Mouse (Mus musculus) MEL (cell line): ENCODE measurements around the gene Cabp7.

Experiments used
- CTCF ChIP-seq, 3 experiments: IDR thresholded peaks in 2 of 3; conservative IDR thresholded peaks in 1 of 3; 2 replicates each; pipeline ENCODE4 v1.5.1; 2011 to 2012; ENCODE audit warnings: low read length in 3 of 3, low read depth in 2 of 3, mild to moderate bottlenecking in 2 of 3, improper control_type of control experiment in 1 of 3, inconsistent platforms in 1 of 3, mixed read lengths in 1 of 3, moderate library complexity in 1 of 3; ENCODE audit not compliant: control insufficient read depth in 1 of 3, insufficient read depth in 1 of 3, poor library complexity in 1 of 3, severe bottlenecking in 1 of 3
- ELF1 ChIP-seq: IDR thresholded peaks from 2 replicates; pipeline ENCODE4 v1.6.1; 2014; ENCODE audit warnings: low read depth, mild to moderate bottlenecking, inconsistent platforms, low read length, improper control_type of control experiment, moderate library complexity
- ETS1 ChIP-seq: IDR thresholded peaks from 2 replicates; pipeline ENCODE4 v1.6.1; 2012; ENCODE audit warnings: low read depth, mild to moderate bottlenecking, inconsistent platforms, low read length, improper control_type of control experiment, moderate library complexity
- NRF1 ChIP-seq: IDR thresholded peaks from 2 replicates; pipeline ENCODE4 v1.6.1; 2014; ENCODE audit warnings: low read depth, mild to moderate bottlenecking, inconsistent platforms, low read length, improper control_type of control experiment, moderate library complexity; ENCODE audit not compliant: poor library complexity, insufficient read depth, severe bottlenecking
- UBTF ChIP-seq: IDR thresholded peaks from 2 replicates; pipeline ENCODE4 v1.6.1; 2012; ENCODE audit warnings: low read depth, mild to moderate bottlenecking, inconsistent platforms, low read length, improper control_type of control experiment, moderate library complexity, borderline replicate concordance; ENCODE audit not compliant: insufficient read depth
- ZNF384 ChIP-seq: IDR thresholded peaks from 2 replicates; pipeline ENCODE4 v1.6.1; 2012; ENCODE audit warnings: low read depth, mild to moderate bottlenecking, inconsistent platforms, low read length, improper control_type of control experiment

- no peak for TF ChIP-seq ETS1
- TF ChIP-seq UBTF = no peak
- no peak for TF ChIP-seq CTCF (IDR thresholded peaks at IDR 0.05 in 2 of 3, conservative IDR thresholded peaks at IDR 0.05 in 1 of 3; ENCODE audit: control insufficient read depth in 1 of 3, insufficient read depth in 1 of 3, low read depth in 2 of 3, low read length in 3 of 3, poor library complexity in 1 of 3, severe bottlenecking in 1 of 3)
- no peak for TF ChIP-seq NRF1
- no peak for TF ChIP-seq ELF1
- no peak for TF ChIP-seq ZNF384
Observed at GRCm38 (mm10) chr11:4734179-4734578, 12.4 kb downstream of the Cabp7 start.
